Mouse (Mus musculus) forebrain, embryonic 11.5 days (tissue): ENCODE measurements around the gene Cyp4f14. TPM values are rescaled to one million over a fixed set of nuclear protein-coding genes. Genes with fewer than 3 reads are reported as not detected.

ENCODE experiments used
- ATAC-seq: fragments of 200-750 bp; cut with Nextera tagmentation; replicated peaks from 2 replicates; pipeline ENCODE4 v1.8.0; 2017; ENCODE audit warnings: moderate TSS enrichment; ENCODE audit not compliant: low FRiP score
- DNase-seq: peaks from one replicate; pipeline ENCODE4 v3.0.0-alpha.2; 2017; ENCODE audit warnings: low spot score
- H3K27ac ChIP-seq: fragments of 300-500 bp; sonication (generic); 2 replicates; pipeline ENCODE4 v1.5.1; 2014; ENCODE audit warnings: low read depth, low read length
- H3K27me3 ChIP-seq: fragments of 300-500 bp; sonication (generic); 2 replicates; pipeline ENCODE4 v1.6.1; 2014; ENCODE audit warnings: mild to moderate bottlenecking, low read length, mixed read lengths; ENCODE audit not compliant: control insufficient read depth, insufficient read depth
- H3K36me3 ChIP-seq: fragments of 300-500 bp; sonication (generic); 2 replicates; pipeline ENCODE4 v1.6.1; 2014; ENCODE audit warnings: mild to moderate bottlenecking, low read length, moderate library complexity, mixed read lengths; ENCODE audit not compliant: control insufficient read depth, insufficient read depth
- H3K4me1 ChIP-seq: fragments of 300-500 bp; sonication (generic); replicated peaks from 2 replicates; pipeline ENCODE4 v1.6.1; 2014; ENCODE audit warnings: low read length, mixed read lengths; ENCODE audit not compliant: control insufficient read depth, insufficient read depth
- H3K4me2 ChIP-seq: fragments of 300-500 bp; sonication (generic); 2 replicates; pipeline ENCODE4 v1.6.1; 2014; ENCODE audit warnings: low read depth, mild to moderate bottlenecking, low read length, moderate library complexity, mixed read lengths; ENCODE audit not compliant: severe bottlenecking
- H3K4me3 ChIP-seq: fragments of 300-500 bp; sonication (generic); 2 replicates; pipeline ENCODE4 v1.5.1; 2014; ENCODE audit warnings: low read depth, low read length
- H3K9ac ChIP-seq: fragments of 300-500 bp; sonication (generic); 2 replicates; pipeline ENCODE4 v1.6.1; 2014; ENCODE audit warnings: low read length
- H3K9me3 ChIP-seq: fragments of 300-500 bp; sonication (generic); 2 replicates; pipeline ENCODE4 v1.6.1; 2016; ENCODE audit warnings: low read length, mixed read lengths; ENCODE audit not compliant: control insufficient read depth
- WGBS: fragments of 180-500 bp; shearing (Covaris S2); extraction: QIAGEN DNeasy Blood & Tissue Kit; methylation state at CpG from one replicate; pipeline ENCODE4 v1.1.7; 2014; 5-methylcytosine and 5-hydroxymethylcytosine counted together
- polyA plus RNA-seq: library from polyadenylated mRNA; unstranded; fragments of >200 nt; fragmentation: Nextera tagmentation; extraction: Ambion mirVana; gene quantifications from 2 replicates; pipeline ENCODE4 v1.2.1, GENCODE M21; 2014

The Cyp4f14 gene
- polyA plus RNA-seq, result not detected in 2 replicates

GRCm38 (mm10) chr17:32917131-32917530 is at the start of gene Cyp4f14:
Gene Cyp4f14 (minus strand): TSS chr17:32917342.
- Histone ChIP-seq H3K4me2 (no peak within 1 kb of the TSS), H3K27ac (no peak within 1 kb of the TSS), H3K9me3 (peaks cover 4% of the 10 kb centered on the region; the same call in 1 of the 2 replicates), H3K4me3 (no peak within 1 kb of the TSS), H3K4me1 (no peaks in the 10 kb centered on the region), H3K36me3 (no peaks in the 10 kb centered on the region), H3K9ac (no peak within 1 kb of the TSS), H3K27me3 (no peaks in the 10 kb centered on the region)
- ATAC-seq, result no peak
- DNase-seq, result no peak
- WGBS, result 78% methylated on average over 2 of the region's 2 CpGs

- peak within 1 kb of the TSS; percentile 88 for H3K4me3 ChIP-seq
- no peaks in the 10 kb centered on the region for H3K9me3 ChIP-seq
- no peaks in the 10 kb centered on the region for H3K36me3 ChIP-seq
- peak within 1 kb of the TSS; percentile 69 for H3K4me2 ChIP-seq
- H3K27ac ChIP-seq, result peak within 1 kb of the TSS; percentile 71; the same call in 1 of the 2 replicates
- H3K4me1 ChIP-seq, result peaks cover 11% of the 10 kb centered on the region; the same call in 1 of the 2 replicates
- H3K9ac ChIP-seq, result peak within 1 kb of the TSS; percentile 86
- DNase-seq (peak; percentile 90), ATAC-seq (peak; percentile 99)
- WGBS, result under 1% methylated on average over 33 of the region's 33 CpGs
- no peaks in the 10 kb centered on the region for H3K27me3 ChIP-seq
Observed at GRCm38 (mm10) chr17:32965623-32966290, 48.6 kb upstream of the Cyp4f14 start, which contains the start of gene Zfp472. Gene Zfp472 (plus strand): TSS chr17:32965814.

GRCm38 (mm10) chr17:32965253-32965622 is 48.1 kb upstream of the Cyp4f14 start:
- Histone ChIP-seq H3K4me2 (peak overlapping the region; percentile 69), H3K36me3 (no peaks in the 10 kb centered on the region), H3K27ac (no peak overlapping the region), H3K9ac (peak overlapping the region; percentile 86), H3K9me3 (no peaks in the 10 kb centered on the region), H3K4me3 (peak overlapping the region; percentile 88), H3K4me1 (peaks cover 11% of the 10 kb centered on the region; the same call in 1 of the 2 replicates), H3K27me3 (no peaks in the 10 kb centered on the region)
- WGBS, result under 1% methylated on average over 14 of the region's 14 CpGs
- peak; percentile 45; the same call in 1 of the 2 replicates for ATAC-seq
- no peak for DNase-seq

- WGBS, result 33% methylated on average over 16 of the region's 16 CpGs
- H3K9me3 ChIP-seq, result no peaks in the 10 kb centered on the region
- no peaks in the 10 kb centered on the region for H3K36me3 ChIP-seq
- DNase-seq (peak; percentile 78), ATAC-seq (no peak)
- H3K27me3 ChIP-seq, result no peaks in the 10 kb centered on the region
- H3K9ac ChIP-seq, result no peak overlapping the region
- no peak overlapping the region for H3K27ac ChIP-seq
- H3K4me1 ChIP-seq, result no peaks in the 10 kb centered on the region
- no peak overlapping the region for H3K4me2 ChIP-seq
- H3K4me3 ChIP-seq, result no peak overlapping the region
Observed at GRCm38 (mm10) chr17:32951441-32951840, 34.3 kb upstream of the Cyp4f14 start.

- ATAC-seq, result no peak
- Histone ChIP-seq H3K9me3 (no peaks in the 10 kb centered on the region), H3K4me3 (no peak overlapping the region), H3K4me2 (no peak overlapping the region), H3K36me3 (no peaks in the 10 kb centered on the region), H3K27ac (no peak overlapping the region), H3K27me3 (no peaks in the 10 kb centered on the region), H3K4me1 (no peaks in the 10 kb centered on the region), H3K9ac (no peak overlapping the region)
- 85% methylated on average over 11 of the region's 11 CpGs for WGBS
- DNase-seq, result no peak
Observed at GRCm38 (mm10) chr17:32951006-32951405, 33.9 kb upstream of the Cyp4f14 start.

GRCm38 (mm10) chr17:32950136-32950535 is 33.0 kb upstream of the Cyp4f14 start:
- Histone ChIP-seq H3K9ac (no peak overlapping the region), H3K27me3 (no peaks in the 10 kb centered on the region), H3K36me3 (no peaks in the 10 kb centered on the region), H3K9me3 (no peaks in the 10 kb centered on the region), H3K4me3 (no peak overlapping the region), H3K27ac (no peak overlapping the region), H3K4me2 (no peak overlapping the region), H3K4me1 (no peaks in the 10 kb centered on the region)
- ATAC-seq (no peak), DNase-seq (no peak)
- 85% methylated on average over 3 of the region's 3 CpGs for WGBS

GRCm38 (mm10) chr17:32947215-32947914 is 30.2 kb upstream of the Cyp4f14 start, which contains the start of gene Cyp4f13:
Gene Cyp4f13 (minus strand): TSS chr17:32947402.
- H3K9me3 ChIP-seq, result no peaks in the 10 kb centered on the region
- WGBS, result 50% methylated on average over 12 of the region's 12 CpGs
- H3K27ac ChIP-seq, result no peak within 1 kb of the TSS
- no peak within 1 kb of the TSS; the same call in 1 of the 2 replicates for H3K9ac ChIP-seq
- peak within 1 kb of the TSS; percentile 22; the same call in 1 of the 2 replicates for H3K4me2 ChIP-seq
- ATAC-seq, result peak; percentile 58; the same call in 1 of the 2 replicates
- H3K27me3 ChIP-seq, result no peaks in the 10 kb centered on the region
- no peaks in the 10 kb centered on the region for H3K4me1 ChIP-seq
- DNase-seq, result peak; percentile 78
- H3K36me3 ChIP-seq, result no peaks in the 10 kb centered on the region
- H3K4me3 ChIP-seq, result peak within 1 kb of the TSS; percentile 17

- Histone ChIP-seq H3K4me3 (peak overlapping the region; percentile 17), H3K27me3 (no peaks in the 10 kb centered on the region), H3K4me1 (no peaks in the 10 kb centered on the region), H3K36me3 (no peaks in the 10 kb centered on the region), H3K4me2 (peak overlapping the region; percentile 22; the same call in 1 of the 2 replicates), H3K27ac (no peak overlapping the region), H3K9me3 (no peaks in the 10 kb centered on the region), H3K9ac (no peak overlapping the region; the same call in 1 of the 2 replicates)
- ATAC-seq (no peak), DNase-seq (no peak)
- 69% methylated on average over 9 of the region's 9 CpGs for WGBS
Observed at GRCm38 (mm10) chr17:32946716-32947115, 29.6 kb upstream of the Cyp4f14 start.
